Mouse (Mus musculus): Measurements from ENCODE around the gene Tceal5.

Gene Tceal5

GRCm38 (mm10) chrX:136171189-136172117, 32.2 kb downstream of the Tceal5 start:
- peak; percentile 76 for DNase-seq

GRCm38 (mm10) chrX:136170625-136171024, 33.1 kb downstream of the Tceal5 start:
- no peak for DNase-seq

All from kidney, postnatal 10 days (tissue).